Mouse (Mus musculus): ENCODE data around the gene Kirrel. TPM values are rescaled to one million over a fixed set of nuclear protein-coding genes. Genes with fewer than 3 reads are reported as not detected.
A peak's percentile ranks its signal among the peaks of the same experiment; 100 is the strongest.

Gene Kirrel
- polyA plus RNA-seq, 1 experiment from 2014 or later, result 9.0 TPM

GRCm38 (mm10) chr3:87072612-87073515 lies 101.7 kb downstream of the Kirrel start:
- H3K9me3 ChIP-seq (replicated peaks), result no peaks in the 10 kb centered on the region
- no peaks in the 10 kb centered on the region for H3K27me3 ChIP-seq
- 42% methylated on average over 13 of the region's 13 CpGs for WGBS
- H3K9ac ChIP-seq, result no peak overlapping the region
- H3K27ac ChIP-seq, result no peak overlapping the region
- no peaks in the 10 kb centered on the region for H3K36me3 ChIP-seq
- H3K4me3 ChIP-seq, result no peak overlapping the region
- peaks cover 11% of the 10 kb centered on the region for H3K4me1 ChIP-seq (replicated peaks)
- no peak overlapping the region for H3K4me2 ChIP-seq
- ATAC-seq (replicated peaks; ENCODE audit: insufficient number of reproducible peaks, insufficient read depth, low FRiP score, low read depth), result 0 out of 2 replicates have a peak, but pooled peaks have one; percentile 31

GRCm38 (mm10) chr3:87072191-87072590 lies 102.4 kb downstream of the Kirrel start:
- WGBS, result 49% methylated on average over 3 of the region's 3 CpGs
- Histone ChIP-seq H3K27ac (no peak overlapping the region), H3K4me2 (no peak overlapping the region)

GRCm38 (mm10) chr3:87067396-87067975 lies 107.1 kb downstream of the Kirrel start:
- H3K4me1 ChIP-seq (replicated peaks), result no peaks in the 10 kb centered on the region
- no peak overlapping the region for H3K4me3 ChIP-seq
- no peaks in the 10 kb centered on the region for H3K36me3 ChIP-seq
- H3K9me3 ChIP-seq (replicated peaks), result no peaks in the 10 kb centered on the region
- no peak overlapping the region for H3K27ac ChIP-seq
- no peaks in the 10 kb centered on the region for H3K27me3 ChIP-seq
- WGBS, result 73% methylated on average over 8 of the region's 8 CpGs
- no peak for ATAC-seq (replicated peaks; ENCODE audit: insufficient number of reproducible peaks, insufficient read depth, low FRiP score, low read depth)
- no peak overlapping the region for H3K9ac ChIP-seq
- no peak overlapping the region for H3K4me2 ChIP-seq

More at GRCm38 (mm10) chr3:87072191-87072590, 102.4 kb downstream of the Kirrel start:
- Histone ChIP-seq H3K4me3 (no peak overlapping the region), H3K36me3 (no peaks in the 10 kb centered on the region), H3K4me1 (replicated peaks) (peaks cover 11% of the 10 kb centered on the region), H3K9me3 (replicated peaks) (no peaks in the 10 kb centered on the region), H3K9ac (no peak overlapping the region), H3K27me3 (no peaks in the 10 kb centered on the region)
- no peak for ATAC-seq (replicated peaks; ENCODE audit: insufficient number of reproducible peaks, insufficient read depth, low FRiP score, low read depth)

GRCm38 (mm10) chr3:87053939-87054338 lies 120.6 kb downstream of the Kirrel start:
- WGBS, result 62% methylated on average over 1 of the region's 1 CpGs
- no peaks in the 10 kb centered on the region for H3K4me1 ChIP-seq (replicated peaks)

GRCm38 (mm10) chr3:87047801-87048200 lies 126.7 kb downstream of the Kirrel start:
- WGBS, result 85% methylated on average over 5 of the region's 5 CpGs
- H3K27ac ChIP-seq, result no peak overlapping the region
- H3K4me2 ChIP-seq, result no peak overlapping the region
- H3K36me3 ChIP-seq, result no peaks in the 10 kb centered on the region
- no peak for ATAC-seq (replicated peaks; ENCODE audit: insufficient number of reproducible peaks, insufficient read depth, low FRiP score, low read depth)
- H3K9me3 ChIP-seq (replicated peaks), result no peaks in the 10 kb centered on the region
- H3K4me1 ChIP-seq (replicated peaks), result no peaks in the 10 kb centered on the region
- no peak overlapping the region for H3K4me3 ChIP-seq
- no peak overlapping the region for H3K9ac ChIP-seq
- no peaks in the 10 kb centered on the region for H3K27me3 ChIP-seq

More at GRCm38 (mm10) chr3:87053939-87054338, 120.6 kb downstream of the Kirrel start:
- ATAC-seq (replicated peaks; ENCODE audit: insufficient number of reproducible peaks, insufficient read depth, low FRiP score, low read depth), result no peak
- Histone ChIP-seq H3K27me3 (no peaks in the 10 kb centered on the region), H3K4me2 (no peak overlapping the region), H3K36me3 (no peaks in the 10 kb centered on the region), H3K9me3 (replicated peaks) (no peaks in the 10 kb centered on the region), H3K4me3 (no peak overlapping the region), H3K27ac (no peak overlapping the region), H3K9ac (no peak overlapping the region)

- Histone ChIP-seq H3K4me1 (replicated peaks) (no peaks in the 10 kb centered on the region), H3K27me3 (no peaks in the 10 kb centered on the region), H3K4me2 (no peak overlapping the region), H3K9me3 (replicated peaks) (no peaks in the 10 kb centered on the region), H3K36me3 (no peaks in the 10 kb centered on the region), H3K27ac (no peak overlapping the region), H3K9ac (no peak overlapping the region), H3K4me3 (no peak overlapping the region)
- 76% methylated on average over 2 of the region's 2 CpGs for WGBS
- ATAC-seq (replicated peaks; ENCODE audit: insufficient number of reproducible peaks, insufficient read depth, low FRiP score, low read depth), result no peak
Measured at GRCm38 (mm10) chr3:87041733-87042132, 132.8 kb downstream of the Kirrel start.

GRCm38 (mm10) chr3:87038500-87038899 lies 136.0 kb downstream of the Kirrel start:
- 77% methylated on average over 6 of the region's 6 CpGs for WGBS
- no peaks in the 10 kb centered on the region for H3K27me3 ChIP-seq
- no peaks in the 10 kb centered on the region for H3K36me3 ChIP-seq
- H3K9me3 ChIP-seq (replicated peaks), result no peaks in the 10 kb centered on the region
- H3K27ac ChIP-seq, result no peak overlapping the region
- H3K4me3 ChIP-seq, result no peak overlapping the region
- no peak overlapping the region for H3K4me2 ChIP-seq
- H3K4me1 ChIP-seq (replicated peaks), result no peaks in the 10 kb centered on the region
- ATAC-seq (replicated peaks; ENCODE audit: insufficient number of reproducible peaks, insufficient read depth, low FRiP score, low read depth), result no peak
- no peak overlapping the region for H3K9ac ChIP-seq

GRCm38 (mm10) chr3:87034061-87034460 lies 140.5 kb downstream of the Kirrel start:
- no peaks in the 10 kb centered on the region for H3K4me1 ChIP-seq (replicated peaks)
- WGBS, result 79% methylated on average over 4 of the region's 4 CpGs
- no peaks in the 10 kb centered on the region for H3K27me3 ChIP-seq
- no peaks in the 10 kb centered on the region for H3K9me3 ChIP-seq (replicated peaks)
- no peak overlapping the region for H3K27ac ChIP-seq
- no peak for ATAC-seq (replicated peaks; ENCODE audit: insufficient number of reproducible peaks, insufficient read depth, low FRiP score, low read depth)
- no peak overlapping the region for H3K4me2 ChIP-seq
- H3K36me3 ChIP-seq, result no peaks in the 10 kb centered on the region
- H3K4me3 ChIP-seq, result no peak overlapping the region
- H3K9ac ChIP-seq, result no peak overlapping the region

- ATAC-seq (replicated peaks; ENCODE audit: insufficient number of reproducible peaks, insufficient read depth, low FRiP score, low read depth), result no peak
- no peak overlapping the region for H3K4me2 ChIP-seq
- H3K27me3 ChIP-seq, result no peaks in the 10 kb centered on the region
- no peak overlapping the region for H3K27ac ChIP-seq
- H3K36me3 ChIP-seq, result no peaks in the 10 kb centered on the region
- no peak overlapping the region for H3K4me3 ChIP-seq
- H3K9ac ChIP-seq, result no peak overlapping the region
- H3K4me1 ChIP-seq (replicated peaks), result no peaks in the 10 kb centered on the region
- no peaks in the 10 kb centered on the region for H3K9me3 ChIP-seq (replicated peaks)
- WGBS, result 15% methylated on average over 8 of the region's 8 CpGs
Measured at GRCm38 (mm10) chr3:87033357-87033756, 141.2 kb downstream of the Kirrel start.

- H3K36me3 ChIP-seq, result no peaks in the 10 kb centered on the region
- no peaks in the 10 kb centered on the region for H3K27me3 ChIP-seq
- no peaks in the 10 kb centered on the region for H3K9me3 ChIP-seq (replicated peaks)
- H3K9ac ChIP-seq, result no peak overlapping the region
- ATAC-seq (replicated peaks; ENCODE audit: insufficient number of reproducible peaks, insufficient read depth, low FRiP score, low read depth), result no peak
- no peak overlapping the region for H3K4me2 ChIP-seq
- H3K4me1 ChIP-seq (replicated peaks), result no peaks in the 10 kb centered on the region
- H3K4me3 ChIP-seq, result no peak overlapping the region
- H3K27ac ChIP-seq, result no peak overlapping the region
- WGBS, result 17% methylated on average over 6 of the region's 6 CpGs
Measured at GRCm38 (mm10) chr3:87030855-87031254, 143.7 kb downstream of the Kirrel start.

Measured in heart, embryonic 15.5 days (tissue).